Comparison of ENCODE assay signal across 23 mouse cellular contexts in the genomic region with DNA sequence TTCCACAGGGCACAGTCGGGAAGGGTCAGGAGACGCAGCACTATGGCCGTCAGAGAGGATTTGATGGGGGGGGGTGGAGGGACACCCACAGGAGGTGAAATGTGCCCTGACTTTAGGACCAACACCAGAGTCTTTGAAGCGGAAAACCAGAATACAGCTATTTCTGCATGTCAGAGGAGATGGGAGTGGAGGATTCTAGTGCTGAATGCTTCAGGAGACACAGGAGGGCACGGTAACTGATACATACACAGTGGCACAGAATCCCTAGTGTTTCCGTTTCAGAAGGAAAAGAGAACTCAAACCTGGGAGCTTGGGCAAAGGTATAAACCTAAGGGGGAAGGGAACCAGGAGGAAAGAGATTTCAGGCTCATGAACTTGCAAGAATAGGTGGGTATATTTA.
DNase-seq lines count a peak whose midpoint lies in the region; ATAC-seq and TF ChIP-seq lines count a peak whose summit lies in the region.
"Had no signal": no experiment of that assay in that cellular context is flagged by ENCODE, and none has a peak within 500 bp of the region (broad histone marks: within the 10 kb centered on the region; RNA-seq: fewer than 3 reads in every experiment).

No protein-coding gene starts in this region.

- no peak for DNase-seq in hindbrain, postnatal 0 days (ENCODE audit: low spot score)
- no peak for DNase-seq in kidney, adult 11 months
- peak; percentile 35 for DNase-seq in midbrain, embryonic 11.5 days (ENCODE audit: low spot score, missing footprints)
- DNase-seq in stomach, postnatal 0 days (ENCODE audit: low spot score), result no peak
- DNase-seq: adrenal gland, adult 2 months; adrenal gland, postnatal 14 days; cerebellum, adult 11 months; cerebellum, adult 9-11 months; forebrain, postnatal 0 days; gastrocnemius, postnatal 10 days; gastrocnemius, postnatal 36 days; heart, postnatal 10 days; heart, postnatal 36 days had no signal

- H3K4me2 ChIP-seq in hindbrain, embryonic 16.5 days (ENCODE audit: low read length), result no peak overlapping the region
- H3K4me2 ChIP-seq in hindbrain, postnatal 0 days (ENCODE audit: low read depth, low read length), result no peak overlapping the region
- no peak overlapping the region for H3K4me2 ChIP-seq in kidney, embryonic 16.5 days (replicated peaks; ENCODE audit: low read depth, low read length)
- no peak overlapping the region for H3K4me2 ChIP-seq in midbrain, embryonic 11.5 days
- H3K4me2 ChIP-seq in midbrain, embryonic 16.5 days (ENCODE audit: low read length), result no peak overlapping the region
- no peak overlapping the region for H3K4me2 ChIP-seq in stomach, postnatal 0 days (replicated peaks; ENCODE audit: low read depth)
- H3K4me2 ChIP-seq: embryonic facial prominence, embryonic 12.5 days; embryonic facial prominence, embryonic 15.5 days; heart, embryonic 11.5 days; heart, embryonic 15.5 days; hindbrain, embryonic 13.5 days had no signal

- H3K9me3 ChIP-seq in hindbrain, embryonic 16.5 days (ENCODE audit: control insufficient read depth, low read length), result no peaks in the 10 kb centered on the region
- no peaks in the 10 kb centered on the region for H3K9me3 ChIP-seq in hindbrain, postnatal 0 days (ENCODE audit: low read length)
- H3K9me3 ChIP-seq in kidney, embryonic 16.5 days (ENCODE audit: low read length), result no peaks in the 10 kb centered on the region
- H3K9me3 ChIP-seq in midbrain, embryonic 11.5 days (ENCODE audit: control insufficient read depth, low read length), result no peaks in the 10 kb centered on the region
- no peaks in the 10 kb centered on the region for H3K9me3 ChIP-seq in midbrain, embryonic 16.5 days (replicated peaks; ENCODE audit: control insufficient read depth, low read length, poor library complexity, severe bottlenecking)
- no peaks in the 10 kb centered on the region for H3K9me3 ChIP-seq in stomach, postnatal 0 days (ENCODE audit: control insufficient read depth, low read length)
- H3K9me3 ChIP-seq: embryonic facial prominence, embryonic 12.5 days; embryonic facial prominence, embryonic 15.5 days; heart, embryonic 15.5 days; hindbrain, embryonic 10.5 days; hindbrain, embryonic 13.5 days had no signal

- H3K36me3 ChIP-seq in hindbrain, embryonic 16.5 days (ENCODE audit: control insufficient read depth, insufficient read depth, low read length), result no peaks in the 10 kb centered on the region
- H3K36me3 ChIP-seq in hindbrain, postnatal 0 days (ENCODE audit: insufficient read depth, low read length), result no peaks in the 10 kb centered on the region
- H3K36me3 ChIP-seq in kidney, embryonic 16.5 days (ENCODE audit: insufficient read depth, low read length), result no peaks in the 10 kb centered on the region
- H3K36me3 ChIP-seq in midbrain, embryonic 11.5 days (ENCODE audit: control insufficient read depth, insufficient read depth, low read length), result no peaks in the 10 kb centered on the region
- no peaks in the 10 kb centered on the region for H3K36me3 ChIP-seq in midbrain, embryonic 16.5 days (ENCODE audit: control insufficient read depth, insufficient read depth, low read length)
- H3K36me3 ChIP-seq in stomach, postnatal 0 days (ENCODE audit: control insufficient read depth, insufficient read depth, low read length), result no peaks in the 10 kb centered on the region
- H3K36me3 ChIP-seq: embryonic facial prominence, embryonic 12.5 days; embryonic facial prominence, embryonic 15.5 days; heart, embryonic 15.5 days; hindbrain, embryonic 10.5 days; hindbrain, embryonic 13.5 days had no signal

- H3K4me1 ChIP-seq in hindbrain, embryonic 16.5 days (ENCODE audit: control insufficient read depth, insufficient read depth, low read depth, low read length), result no peaks in the 10 kb centered on the region
- H3K4me1 ChIP-seq in hindbrain, postnatal 0 days (ENCODE audit: insufficient read depth, low read length), result no peaks in the 10 kb centered on the region
- H3K4me1 ChIP-seq in kidney, embryonic 16.5 days (ENCODE audit: insufficient read depth, low read length), result peaks cover 3% of the 10 kb centered on the region
- no peaks in the 10 kb centered on the region for H3K4me1 ChIP-seq in midbrain, embryonic 11.5 days (ENCODE audit: control insufficient read depth, insufficient read depth, low read length)
- H3K4me1 ChIP-seq in midbrain, embryonic 16.5 days (ENCODE audit: control insufficient read depth, insufficient read depth, low read length), result no peaks in the 10 kb centered on the region
- H3K4me1 ChIP-seq in stomach, postnatal 0 days (replicated peaks; ENCODE audit: control insufficient read depth, insufficient read depth), result no peaks in the 10 kb centered on the region
- H3K4me1 ChIP-seq: embryonic facial prominence, embryonic 12.5 days; hindbrain, embryonic 13.5 days had no signal

- H3K27ac ChIP-seq in hindbrain, embryonic 16.5 days (ENCODE audit: low read depth, low read length), result no peak overlapping the region
- H3K27ac ChIP-seq in hindbrain, postnatal 0 days, result no peak overlapping the region
- H3K27ac ChIP-seq in kidney, embryonic 16.5 days (ENCODE audit: low read length), result no peak overlapping the region
- H3K27ac ChIP-seq in midbrain, embryonic 11.5 days (ENCODE audit: low read depth, low read length), result no peak overlapping the region
- H3K27ac ChIP-seq in midbrain, embryonic 16.5 days (ENCODE audit: low read length), result no peak overlapping the region
- H3K27ac ChIP-seq in stomach, postnatal 0 days (replicated peaks), result no peak overlapping the region
- H3K27ac ChIP-seq: embryonic facial prominence, embryonic 12.5 days; embryonic facial prominence, embryonic 15.5 days; heart, embryonic 15.5 days; hindbrain, embryonic 10.5 days had no signal

- no peak overlapping the region for H3K4me3 ChIP-seq in hindbrain, embryonic 16.5 days (ENCODE audit: low read length)
- no peak overlapping the region for H3K4me3 ChIP-seq in hindbrain, postnatal 0 days (ENCODE audit: low read length)
- no peak overlapping the region for H3K4me3 ChIP-seq in kidney, embryonic 16.5 days (ENCODE audit: low read length)
- H3K4me3 ChIP-seq in midbrain, embryonic 11.5 days (ENCODE audit: low read depth, low read length), result no peak overlapping the region
- H3K4me3 ChIP-seq in midbrain, embryonic 16.5 days (ENCODE audit: low read depth, low read length), result no peak overlapping the region
- H3K4me3 ChIP-seq in stomach, postnatal 0 days (ENCODE audit: low read depth, low read length), result no peak overlapping the region
- H3K4me3 ChIP-seq: embryonic facial prominence, embryonic 12.5 days; embryonic facial prominence, embryonic 15.5 days; heart, embryonic 15.5 days; hindbrain, embryonic 10.5 days; hindbrain, embryonic 13.5 days had no signal

- TF ChIP-seq EP300 in stomach, postnatal 0 days (optimal IDR thresholded peaks at IDR 0.05), result no peak

- ATAC-seq in hindbrain, embryonic 16.5 days, result peak; percentile 2; the same call in 1 of the 2 replicates
- no peak for ATAC-seq in hindbrain, postnatal 0 days
- peak; percentile 62; the same call in 1 of the 2 replicates for ATAC-seq in kidney, embryonic 16.5 days (ENCODE audit: low FRiP score, low TSS enrichment)
- ATAC-seq in midbrain, embryonic 11.5 days (ENCODE audit: low FRiP score), result no peak
- ATAC-seq in midbrain, embryonic 16.5 days, result no peak
- no peak for ATAC-seq in stomach, postnatal 0 days (ENCODE audit: low FRiP score, low TSS enrichment)
- ATAC-seq: CD4-positive, CD25-positive, alpha-beta regulatory T cell, adult 4 months had no signal

- no peaks in the 10 kb centered on the region for H3K27me3 ChIP-seq in hindbrain, embryonic 16.5 days (replicated peaks; ENCODE audit: control insufficient read depth, insufficient read depth, low read length)
- no peaks in the 10 kb centered on the region for H3K27me3 ChIP-seq in hindbrain, postnatal 0 days (ENCODE audit: insufficient read depth, low read length)
- H3K27me3 ChIP-seq in kidney, embryonic 16.5 days (ENCODE audit: insufficient read depth, low read length), result no peaks in the 10 kb centered on the region
- no peaks in the 10 kb centered on the region for H3K27me3 ChIP-seq in midbrain, embryonic 11.5 days (ENCODE audit: control insufficient read depth, insufficient read depth, low read length)
- no peaks in the 10 kb centered on the region for H3K27me3 ChIP-seq in midbrain, embryonic 16.5 days (ENCODE audit: control insufficient read depth, insufficient read depth, low read depth, low read length)
- no peaks in the 10 kb centered on the region for H3K27me3 ChIP-seq in stomach, postnatal 0 days (ENCODE audit: control insufficient read depth, insufficient read depth, low read length)
- H3K27me3 ChIP-seq: embryonic facial prominence, embryonic 12.5 days; embryonic facial prominence, embryonic 15.5 days; heart, embryonic 15.5 days; hindbrain, embryonic 13.5 days had no signal

- WGBS in hindbrain, embryonic 16.5 days, result 84% methylated on average over 6 of the region's 6 CpGs
- 81% methylated on average over 6 of the region's 6 CpGs for WGBS in hindbrain, postnatal 0 days
- WGBS in kidney, embryonic 16.5 days, result 51% methylated on average over 6 of the region's 6 CpGs
- WGBS in midbrain, embryonic 11.5 days, result 83% methylated on average over 6 of the region's 6 CpGs
- WGBS in midbrain, embryonic 16.5 days, result 76% methylated on average over 6 of the region's 6 CpGs
- WGBS in stomach, postnatal 0 days, result 91% methylated on average over 6 of the region's 6 CpGs

- TF ChIP-seq CTCF in hindbrain, postnatal 0 days (IDR thresholded peaks at IDR 0.05; ENCODE audit: low read depth), result no peak
- TF ChIP-seq CTCF in stomach, postnatal 0 days (IDR thresholded peaks at IDR 0.05; ENCODE audit: low read depth), result no peak

- no peak overlapping the region for H3K9ac ChIP-seq in hindbrain, embryonic 16.5 days (ENCODE audit: low read depth, low read length)
- no peak overlapping the region for H3K9ac ChIP-seq in hindbrain, postnatal 0 days (replicated peaks; ENCODE audit: low read length)
- H3K9ac ChIP-seq in kidney, embryonic 16.5 days (replicated peaks; ENCODE audit: low read length), result no peak overlapping the region
- no peak overlapping the region for H3K9ac ChIP-seq in midbrain, embryonic 11.5 days (ENCODE audit: low read length)
- no peak overlapping the region for H3K9ac ChIP-seq in midbrain, embryonic 16.5 days (ENCODE audit: low read depth, low read length)
- H3K9ac ChIP-seq in stomach, postnatal 0 days (ENCODE audit: low read length), result no peak overlapping the region
- H3K9ac ChIP-seq: embryonic facial prominence, embryonic 12.5 days; embryonic facial prominence, embryonic 15.5 days; forebrain, postnatal 0 days; heart, embryonic 15.5 days; hindbrain, embryonic 13.5 days had no signal

Comparison
In these comparisons a context has a peak if more than half of its experiments do, and no peak if none do; other contexts are left out.
1. ATAC-seq: peak in hindbrain, embryonic 16.5 days (single experiment) and kidney, embryonic 16.5 days (single experiment); none in hindbrain, postnatal 0 days (single experiment), midbrain, embryonic 11.5 days (single experiment), midbrain, embryonic 16.5 days (single experiment) and stomach, postnatal 0 days (single experiment).